Comparison of ENCODE assay signal across 12 mouse cellular contexts in genomic region chr10:106665221-106665620, GRCm38 (mm10).
"Had no signal": no experiment of that assay in that cellular context is flagged by ENCODE, and none has a peak within 500 bp of the region (broad histone marks: within the 10 kb centered on the region; RNA-seq: fewer than 3 reads in every experiment).

No protein-coding gene starts in this region.

- DNase-seq: gastrocnemius, postnatal 14 days; gastrocnemius, postnatal 36 days; heart, adult 11 months; heart, adult 2 months; heart, postnatal 14 days; heart, postnatal 36 days; kidney, adult 11 months; kidney, adult 2 months; kidney, adult 9 months; kidney, postnatal 14 days; kidney, postnatal 36 days; left cerebral cortex, postnatal 4 days had no signal
